Mouse (Mus musculus): Measurements from ENCODE around the gene Golph3. TPM values are rescaled to one million over a fixed set of nuclear protein-coding genes. Genes with fewer than 3 reads are reported as not detected.

The Golph3 gene
- polyA plus RNA-seq, 1 experiment from 2014 or later = 61.6 TPM

- Histone ChIP-seq H3K9me3 (replicated peaks; ENCODE audit: control insufficient read depth, low read length, poor library complexity, severe bottlenecking) (no peaks in the 10 kb centered on the region), H3K4me1 (ENCODE audit: control insufficient read depth, insufficient read depth, low read length) (no peaks in the 10 kb centered on the region), H3K9ac (ENCODE audit: low read depth, low read length) (no peak overlapping the region), H3K27ac (ENCODE audit: low read length) (no peak overlapping the region), H3K27me3 (ENCODE audit: control insufficient read depth, insufficient read depth, low read depth, low read length) (no peaks in the 10 kb centered on the region), H3K4me2 (ENCODE audit: low read length) (no peak overlapping the region), H3K36me3 (ENCODE audit: control insufficient read depth, insufficient read depth, low read length) (no peaks in the 10 kb centered on the region), H3K4me3 (ENCODE audit: low read depth, low read length) (no peak overlapping the region)
- WGBS = 87% methylated on average over 6 of the region's 6 CpGs
- no peak for ATAC-seq
These were observed 75.8 kb downstream of the Golph3 start for GRCm38 (mm10) chr15:12397032-12397431.

Other genes with a start within 250 kb of the Golph3 start
- 161 and 169 TPM in 2 replicates for gene Zfr, start 203.6 kb upstream of the Golph3 start, polyA plus RNA-seq (2015; fragmentation: Nextera tagmentation; extraction: Ambion mirVana)
- 8.1 TPM in 2 replicates for gene Mtmr12, start 116.4 kb upstream of the Golph3 start, polyA plus RNA-seq (2015; fragmentation: Nextera tagmentation; extraction: Ambion mirVana)
- not detected in 2 replicates for gene 1810049J17Rik, start 449 bp downstream of the Golph3 start, polyA plus RNA-seq (2015; fragmentation: Nextera tagmentation; extraction: Ambion mirVana)

Data from midbrain, embryonic 16.5 days (tissue).